Mouse (Mus musculus) CH12.LX (cell line): Measurements from ENCODE around the gene Cic. TPM values are rescaled to one million over a fixed set of nuclear protein-coding genes. Genes with fewer than 3 reads are reported as not detected.

ENCODE experiments used
- DNase-seq: peaks from one replicate; pipeline ENCODE4 v3.0.0-alpha.2; 2013; ENCODE audit errors: extremely low read depth
- H3K27ac ChIP-seq: 2 replicates; pipeline ENCODE4 v1.5.1; 2012; ENCODE audit warnings: low read depth, mild to moderate bottlenecking, control low read depth, moderate library complexity; ENCODE audit not compliant: insufficient read depth
- H3K27me3 ChIP-seq: replicated peaks from 2 replicates; pipeline ENCODE3; 2012; ENCODE audit warnings: inconsistent platforms
- H3K36me3 ChIP-seq, 2 experiments: replicated peaks in 1 of 2; 2 replicates each; pipeline versions ENCODE3 to v1.6.1; 2012; ENCODE audit warnings: inconsistent platforms in 1 of 2, low read length in 1 of 2, mild to moderate bottlenecking in 1 of 2, mixed read lengths in 1 of 2, moderate library complexity in 1 of 2; ENCODE audit not compliant: control insufficient read depth in 1 of 2, insufficient read depth in 1 of 2
- H3K4me1 ChIP-seq, 2 experiments: 2 replicates each; pipeline ENCODE4 v1.6.1; 2012; ENCODE audit warnings: inconsistent platforms in 1 of 2, moderate library complexity in 1 of 2; ENCODE audit not compliant: insufficient read depth in 2 of 2, control insufficient read depth in 1 of 2
- H3K4me2 ChIP-seq: 2 replicates; pipeline ENCODE4 v1.6.1; 2012; ENCODE audit warnings: low read depth, mild to moderate bottlenecking, control low read depth; ENCODE audit not compliant: poor library complexity, insufficient read depth, severe bottlenecking
- H3K4me3 ChIP-seq, 3 experiments: fragments of 150-350 bp in 1 of 3; sonication (generic) in 1 of 3; replicated peaks in 1 of 3; 2 replicates each; pipeline versions ENCODE3 to v1.5.1; 2011 to 2012; ENCODE audit warnings: low read depth in 2 of 3, low read length in 2 of 3, mild to moderate bottlenecking in 2 of 3, moderate library complexity in 2 of 3, control low read depth in 1 of 3, improper control_type of control experiment in 1 of 3, inconsistent platforms in 1 of 3, mixed read lengths in 1 of 3; ENCODE audit not compliant: poor library complexity in 1 of 3
- H3K79me2 ChIP-seq: replicated peaks from 2 replicates; pipeline ENCODE4 v1.6.1; 2012; ENCODE audit warnings: mild to moderate bottlenecking, moderate library complexity; ENCODE audit not compliant: control insufficient read depth, poor library complexity, insufficient read depth, severe bottlenecking; ENCODE audit errors: extremely low read depth
- H3K9ac ChIP-seq: 2 replicates; pipeline ENCODE4 v1.6.1; 2012; ENCODE audit warnings: low read depth, mild to moderate bottlenecking, control low read depth, moderate library complexity; ENCODE audit not compliant: insufficient read depth
- H3K9me3 ChIP-seq: replicated peaks from 2 replicates; pipeline ENCODE3; 2012; ENCODE audit warnings: low read length, inconsistent platforms, mixed read lengths
- BHLHE40 ChIP-seq: IDR thresholded peaks from 2 replicates; pipeline ENCODE4 v1.6.1; 2011; ENCODE audit warnings: mild to moderate bottlenecking, low read depth, low read length, improper control_type of control experiment
- CHD2 ChIP-seq: IDR thresholded peaks from 2 replicates; pipeline ENCODE4 v1.6.1; 2011; ENCODE audit warnings: low read length, improper control_type of control experiment
- ELF1 ChIP-seq: IDR thresholded peaks from 2 replicates; pipeline ENCODE4 v1.6.1; 2014; ENCODE audit warnings: low read depth, mild to moderate bottlenecking, inconsistent platforms, low read length, improper control_type of control experiment
- EP300 ChIP-seq: IDR thresholded peaks from 2 replicates; pipeline ENCODE4 v1.6.1; 2011; ENCODE audit warnings: low read length, improper control_type of control experiment
- ETS1 ChIP-seq: conservative IDR thresholded peaks from 2 replicates; pipeline ENCODE4 v1.6.1; 2012; ENCODE audit warnings: low read depth, mild to moderate bottlenecking, inconsistent platforms, low read length, improper control_type of control experiment, moderate library complexity
- HCFC1 ChIP-seq: IDR thresholded peaks from 2 replicates; pipeline ENCODE4 v1.6.1; 2012; ENCODE audit warnings: low read depth, mild to moderate bottlenecking, inconsistent platforms, low read length, improper control_type of control experiment
- IRF4 ChIP-seq: IDR thresholded peaks from 2 replicates; pipeline ENCODE4 v1.6.1; 2014; ENCODE audit warnings: low read depth, mild to moderate bottlenecking, inconsistent platforms, low read length, improper control_type of control experiment
- JUN ChIP-seq: IDR thresholded peaks from 2 replicates; pipeline ENCODE4 v1.6.1; 2011; ENCODE audit warnings: low read depth, mild to moderate bottlenecking, low read length, improper control_type of control experiment, moderate library complexity; ENCODE audit not compliant: insufficient read depth
- JUND ChIP-seq: conservative IDR thresholded peaks from 2 replicates; pipeline ENCODE4 v1.6.1; 2011; ENCODE audit warnings: low read depth, low read length, improper control_type of control experiment
- MAFK ChIP-seq: IDR thresholded peaks from 2 replicates; pipeline ENCODE4 v1.6.1; 2011; ENCODE audit warnings: low read length, improper control_type of control experiment; ENCODE audit not compliant: insufficient replicate concordance
- MAX ChIP-seq: IDR thresholded peaks from 2 replicates; pipeline ENCODE4 v1.6.1; 2011; ENCODE audit warnings: low read length, improper control_type of control experiment
- MAZ ChIP-seq: IDR thresholded peaks from 2 replicates; pipeline ENCODE4 v1.6.1; 2012; ENCODE audit warnings: low read depth, mild to moderate bottlenecking, inconsistent platforms, low read length, improper control_type of control experiment, moderate library complexity
- MEF2A ChIP-seq: IDR thresholded peaks from 2 replicates; pipeline ENCODE4 v1.6.1; 2014; ENCODE audit warnings: low read depth, mild to moderate bottlenecking, inconsistent platforms, low read length, improper control_type of control experiment, borderline replicate concordance
- NELFE ChIP-seq: IDR thresholded peaks from 2 replicates; pipeline ENCODE4 v1.6.1; 2011; ENCODE audit warnings: low read depth, low read length, improper control_type of control experiment
- PAX5 ChIP-seq: IDR thresholded peaks from 2 replicates; pipeline ENCODE4 v1.6.1; 2012; ENCODE audit warnings: low read length, inconsistent platforms, mixed read lengths
- POLR2AphosphoS2 ChIP-seq: IDR thresholded peaks from 2 replicates; pipeline ENCODE4 v1.6.1; 2011; ENCODE audit warnings: low read depth, low read length, improper control_type of control experiment
- RAD21 ChIP-seq: IDR thresholded peaks from 2 replicates; pipeline ENCODE4 v1.6.1; 2011; ENCODE audit warnings: low read depth, mild to moderate bottlenecking, low read length, improper control_type of control experiment, moderate library complexity
- RCOR1 ChIP-seq: conservative IDR thresholded peaks from 2 replicates; pipeline ENCODE4 v1.6.1; 2012; ENCODE audit warnings: low read depth, mild to moderate bottlenecking, inconsistent platforms, low read length, improper control_type of control experiment
- SMC3 ChIP-seq: IDR thresholded peaks from 2 replicates; pipeline ENCODE4 v1.6.1; 2011; ENCODE audit warnings: low read depth, low read length, improper control_type of control experiment
- TBP ChIP-seq: conservative IDR thresholded peaks from 2 replicates; pipeline ENCODE4 v1.6.1; 2011; ENCODE audit warnings: low read depth, low read length, improper control_type of control experiment
- TCF12 ChIP-seq: IDR thresholded peaks from 2 replicates; pipeline ENCODE4 v1.6.1; 2014; ENCODE audit warnings: low read depth, mild to moderate bottlenecking, inconsistent platforms, low read length, improper control_type of control experiment
- USF1 ChIP-seq: IDR thresholded peaks from 2 replicates; pipeline ENCODE4 v1.6.1; 2014; ENCODE audit warnings: low read depth, mild to moderate bottlenecking, inconsistent platforms, low read length, improper control_type of control experiment
- ZKSCAN1 ChIP-seq: IDR thresholded peaks from 2 replicates; pipeline ENCODE4 v1.6.1; 2012; ENCODE audit warnings: low read depth, inconsistent platforms, low read length, improper control_type of control experiment, borderline replicate concordance
- ZMIZ1 ChIP-seq: IDR thresholded peaks from 2 replicates; pipeline ENCODE4 v1.6.1; 2012; ENCODE audit warnings: low read depth, mild to moderate bottlenecking, inconsistent platforms, low read length, improper control_type of control experiment
- ZNF384 ChIP-seq: IDR thresholded peaks from 2 replicates; pipeline ENCODE4 v1.6.1; 2012; ENCODE audit warnings: low read depth, low read length, improper control_type of control experiment, inconsistent platforms
- dilution Hi-C: fragments of 300-500 bp; cut with MboI; formaldehyde crosslinking; loops from 2 replicates; pipeline ENCODE4 v1.14.3; 2020; ENCODE audit warnings: low sequenced_read_pairs; ENCODE audit not compliant: extremely low pct_unique_long_range_greater_than_20kb, extremely low pct_ligation_motif_present
- in situ Hi-C: fragments of 300-500 bp; cut with MboI; formaldehyde crosslinking; loops from 3 replicates; pipeline ENCODE4 v1.14.3; 2019; ENCODE audit warnings: low sequenced_read_pairs, low pct_ligation_motif_present, low pct_unique_long_range_greater_than_20kb, mixed read lengths
- polyA plus RNA-seq: library from polyadenylated mRNA; unstranded; fragments of >175 nt; gene quantifications from 2 replicates; pipeline ENCODE4 v1.2.1, GENCODE M21; 2012; ENCODE audit warnings: low read depth; ENCODE audit not compliant: insufficient read length
- total RNA-seq, 2 experiments: library from RNA; depleted of rRNA; stranded (reverse); fragments of 300-350 nt in 1 of 2; fragments of >200 nt in 1 of 2; gene quantifications; 2 replicates each; pipeline ENCODE4 v1.2.3; 2012 to 2014

The Cic gene
- total and polyA plus RNA-seq, 3 experiments = 2.5 to 34.5 (median 21.7) TPM

DNA sequence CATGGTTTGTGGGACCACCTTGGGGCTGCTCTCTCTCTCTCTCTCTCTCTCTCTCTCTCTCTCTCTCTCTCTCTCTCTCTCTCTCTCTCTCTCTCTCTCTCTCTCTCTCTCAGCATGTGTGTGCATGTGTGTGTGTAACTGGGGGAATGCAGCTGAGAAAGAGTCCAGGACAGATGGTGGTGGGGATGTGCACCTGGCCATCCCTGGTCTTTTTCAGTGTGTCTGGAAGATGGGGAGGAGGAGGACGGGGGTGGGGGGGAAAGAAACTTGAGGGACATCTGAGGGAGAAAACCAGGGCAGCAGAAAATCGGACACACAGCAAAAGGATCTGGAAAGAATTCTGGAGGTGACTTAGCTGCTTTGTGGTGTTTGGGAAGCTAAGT is 39.1 kb downstream of the Cic start:
- dilution Hi-C loops = no loop called here
- DNase-seq = no peak
- TF ChIP-seq POLR2AphosphoS2 (no peak), PAX5 (no peak), IRF4 (no peak), CHD2 (no peak), HCFC1 (no peak), MAZ (no peak), TBP (no peak), SMC3 (no peak), MAX (no peak), JUN (no peak), ZKSCAN1 (no peak), ZMIZ1 (no peak), JUND (no peak), NELFE (no peak), ZNF384 (no peak), MEF2A (no peak), MAFK (no peak), USF1 (no peak), BHLHE40 (no peak), RCOR1 (no peak)
- in situ Hi-C loops = no loop called here
- Histone ChIP-seq H3K4me1 (no peaks in the 10 kb centered on the region), H3K4me2 (no peak overlapping the region), H3K36me3 (no peaks in the 10 kb centered on the region), H3K9me3 (no peaks in the 10 kb centered on the region), H3K4me3 (no peak overlapping the region), H3K9ac (no peak overlapping the region), H3K79me2 (no peaks in the 10 kb centered on the region), H3K27ac (no peak overlapping the region), H3K27me3 (peaks cover 83% of the 10 kb centered on the region)

DNA sequence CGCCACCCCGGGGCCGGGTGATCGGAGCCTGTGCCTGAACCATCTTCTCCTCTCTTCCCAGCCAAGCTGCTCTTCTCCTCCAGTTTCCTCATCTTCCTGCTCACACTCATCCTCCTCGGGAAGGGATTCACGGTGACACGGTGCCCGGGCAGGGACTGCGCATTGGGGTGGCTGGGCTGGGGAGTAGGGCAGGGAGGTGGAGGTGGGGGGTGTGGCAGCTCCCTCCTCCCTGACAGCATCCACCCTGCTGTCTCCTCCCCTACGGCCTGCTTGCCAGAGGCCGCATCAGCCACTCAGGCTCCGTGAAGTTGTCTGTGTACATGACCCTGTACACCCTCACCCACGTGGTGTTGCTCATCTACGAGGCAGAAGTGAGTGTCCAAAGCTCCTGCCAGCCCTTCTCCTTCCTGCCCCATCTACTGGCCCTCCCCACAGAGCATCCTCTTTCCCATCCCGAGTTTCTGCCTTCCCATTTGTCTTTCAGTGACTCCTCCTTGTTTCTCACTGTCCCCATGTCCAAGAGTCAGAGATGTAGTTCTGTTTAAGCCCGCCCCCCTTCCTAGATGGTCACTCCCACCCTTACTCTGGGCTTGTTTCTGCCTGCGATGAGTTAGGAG is 41.3 kb downstream of the Cic start:
- dilution Hi-C loops = no loop called here
- TF ChIP-seq CHD2 (no peak), EP300 (no peak), ETS1 (no peak), ZMIZ1 (no peak), JUN (no peak), MAFK (no peak), ELF1 (no peak), JUND (no peak), MEF2A (no peak), TCF12 (no peak), NELFE (no peak), RAD21 (no peak)
- H3K4me2 ChIP-seq = no peak overlapping the region
- H3K9me3 ChIP-seq = no peaks in the 10 kb centered on the region
- H3K4me3 ChIP-seq = no peak overlapping the region
- H3K79me2 ChIP-seq = no peaks in the 10 kb centered on the region
- no peak overlapping the region for H3K9ac ChIP-seq
- H3K27me3 ChIP-seq = peaks cover 87% of the 10 kb centered on the region
- in situ Hi-C loops = no loop called here
- H3K4me1 ChIP-seq = peaks cover 0 to 3% of the 10 kb centered on the region in 2 experiments; a peak in 2 of 4 replicates
- no peak overlapping the region for H3K27ac ChIP-seq
- no peak for DNase-seq
- no peaks in the 10 kb centered on the region for H3K36me3 ChIP-seq
